Mouse (Mus musculus) skeletal muscle tissue, adult 2 months (tissue): Measurements from ENCODE around the gene March6.

ENCODE experiments used
- DNase-seq: peaks from one replicate; pipeline ENCODE4 v3.0.0-alpha.2; 2012; ENCODE audit warnings: low read depth, low spot score

The March6 gene

DNA sequence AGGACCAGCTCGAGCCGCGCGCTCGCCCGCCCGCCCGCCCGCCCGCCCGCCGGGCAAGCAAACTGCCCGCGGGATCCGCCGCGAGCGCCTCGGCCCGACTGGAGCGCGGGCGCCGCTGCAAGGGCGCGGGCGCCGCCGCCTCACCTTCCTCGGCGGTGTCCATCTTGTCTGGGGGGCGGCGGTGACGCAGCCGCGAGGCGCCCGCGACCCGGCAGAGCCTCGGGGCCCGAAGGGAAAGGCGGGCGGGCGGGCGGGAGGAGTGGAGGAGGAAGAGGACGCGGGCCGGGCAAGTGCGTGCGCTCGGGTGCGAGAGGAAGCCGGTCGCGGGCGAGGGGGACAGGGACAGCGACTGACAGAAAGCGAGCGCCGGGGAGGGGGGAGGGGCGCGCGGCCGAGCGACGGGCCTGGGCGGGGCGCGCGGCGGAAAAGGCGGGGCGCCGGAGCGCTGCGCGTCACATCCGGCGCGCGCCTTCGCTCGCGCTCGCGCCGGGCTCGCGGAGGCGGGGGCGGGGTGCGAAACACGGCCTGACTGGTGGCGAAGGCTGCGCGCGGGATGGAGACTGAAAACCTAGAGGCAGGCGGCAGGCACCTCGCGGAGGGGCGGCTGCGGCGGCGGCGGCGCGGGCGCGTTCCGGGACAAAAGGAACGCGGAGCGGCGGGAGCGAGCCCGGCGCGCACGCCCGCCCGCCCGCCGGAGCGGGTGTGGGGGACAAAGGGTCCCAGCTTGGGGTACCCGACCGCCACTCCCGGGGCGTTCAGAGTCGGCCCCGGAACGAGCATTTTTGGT lies at the start of gene March6:
Gene March6, minus strand, starts transcription at position 395 of the 787 bp plus-strand sequence.
- peak; percentile 70 for DNase-seq

DNA sequence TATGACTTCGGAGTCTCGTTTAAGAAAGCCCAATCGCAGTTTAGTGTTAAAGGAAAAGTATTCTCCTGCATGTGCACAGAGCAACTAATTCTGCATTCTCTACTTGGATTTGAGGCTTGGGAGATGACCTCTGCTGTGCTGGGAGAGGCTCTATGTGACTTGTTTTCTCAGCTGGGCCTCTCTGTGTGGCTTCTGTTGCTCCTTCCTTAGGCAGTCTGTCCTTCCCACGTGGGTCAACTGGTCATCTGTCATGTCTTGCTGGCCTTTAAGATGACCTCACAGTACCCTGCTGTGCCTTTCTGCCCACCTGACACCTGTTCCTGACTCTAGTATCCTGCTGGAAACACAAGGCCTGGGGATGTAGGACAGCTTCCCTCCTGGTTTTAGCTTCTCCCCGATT lies 45.2 kb upstream of the March6 start:
- DNase-seq: no peak

DNA sequence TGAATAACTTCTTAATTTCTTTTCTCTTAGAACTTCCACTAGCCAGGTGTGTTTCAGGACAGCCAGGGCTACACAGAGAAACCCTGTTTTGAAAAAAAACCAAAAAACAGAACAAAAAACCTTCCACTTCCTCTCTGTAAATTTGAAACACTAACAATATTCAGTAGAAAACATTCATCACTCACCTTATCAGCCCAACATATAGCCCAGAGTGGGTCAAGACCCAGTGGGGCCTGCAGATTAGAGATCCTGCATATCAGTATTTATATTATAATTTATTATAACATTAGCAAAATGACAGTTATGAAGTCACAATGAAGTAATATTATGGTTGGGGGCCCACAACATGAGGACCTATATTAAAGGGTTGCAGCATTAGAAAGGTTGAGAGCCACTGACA lies 42.8 kb upstream of the March6 start:
- DNase-seq: no peak

DNA sequence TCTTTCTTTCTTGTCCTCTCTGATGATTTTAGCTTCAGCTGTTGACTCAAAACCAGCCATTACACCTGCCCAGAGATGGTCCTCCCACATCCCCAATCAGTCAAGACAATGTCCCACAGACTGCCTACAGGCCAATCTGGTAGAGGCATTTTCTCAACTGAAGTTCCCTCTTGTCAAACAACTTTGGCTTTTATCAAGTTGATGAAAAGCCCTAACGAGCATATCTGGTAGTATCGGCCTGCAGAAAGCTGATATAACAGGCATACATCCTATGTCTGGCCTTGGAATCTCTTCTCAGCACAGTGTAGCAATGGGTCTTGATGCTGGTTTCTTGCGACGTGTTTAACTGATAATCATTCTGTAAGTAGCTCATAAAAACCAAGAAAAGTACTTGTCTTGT lies 42.4 kb upstream of the March6 start:
- DNase-seq: no peak

DNA sequence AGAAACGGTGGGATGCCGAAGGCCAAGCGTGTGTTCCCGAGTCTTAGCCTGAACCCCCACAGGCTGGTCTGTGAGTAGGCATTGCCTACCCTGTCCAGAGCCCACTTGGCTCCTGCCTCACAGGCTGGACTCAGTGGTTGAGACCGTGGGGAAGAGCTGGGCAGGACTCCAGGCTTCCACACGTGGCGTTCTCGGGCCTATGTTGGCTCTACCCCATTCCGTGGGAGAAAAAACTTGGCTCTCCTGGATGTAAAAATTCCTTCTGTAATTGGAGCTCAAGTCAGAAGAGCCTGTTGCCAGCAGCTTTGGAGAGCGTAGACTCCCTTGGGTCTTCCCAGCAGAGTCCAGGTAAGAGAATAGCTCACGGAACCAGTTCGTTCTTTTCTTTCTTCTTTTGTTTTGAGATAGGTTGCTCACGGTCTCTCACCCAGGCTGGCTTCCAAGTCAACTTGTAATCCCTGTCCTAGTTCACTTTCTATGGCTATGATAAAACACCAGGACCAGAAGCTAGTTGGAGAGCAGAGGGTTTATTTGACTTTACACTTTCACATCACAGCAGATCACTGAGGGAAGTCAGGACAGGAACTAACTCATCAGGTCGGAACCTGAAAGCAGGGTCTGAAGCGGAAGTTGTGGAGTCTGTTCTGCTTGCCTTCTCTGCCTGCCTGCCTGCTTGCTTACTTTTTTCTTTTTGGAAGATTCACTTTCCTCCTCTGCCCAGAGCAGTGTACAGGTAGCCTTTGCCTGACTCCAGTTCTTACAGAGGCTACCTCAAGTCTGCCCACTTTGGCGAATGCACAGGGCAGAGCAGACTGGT lies 41.3 kb upstream of the March6 start:
- DNase-seq: peak; percentile 58

DNA sequence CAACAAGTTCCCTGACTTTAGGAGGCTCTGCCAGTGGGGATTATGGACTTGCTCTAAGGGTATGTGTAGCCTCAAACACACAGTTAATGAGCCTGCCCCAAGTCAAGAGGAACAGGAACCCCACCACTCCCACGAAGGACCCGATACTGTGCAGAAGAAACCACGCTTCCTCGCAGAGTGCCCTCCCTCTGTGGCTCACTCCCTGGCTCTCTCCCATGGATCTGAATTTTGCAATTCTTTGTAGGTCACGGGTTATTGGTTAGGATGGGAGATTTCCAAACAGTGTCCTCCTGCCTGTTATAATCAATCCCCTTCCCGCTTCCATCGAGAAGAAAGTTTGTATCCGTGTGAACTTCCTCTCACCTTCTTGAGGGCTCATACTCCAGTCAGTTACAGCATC lies 40.1 kb upstream of the March6 start:
- DNase-seq: no peak

DNA sequence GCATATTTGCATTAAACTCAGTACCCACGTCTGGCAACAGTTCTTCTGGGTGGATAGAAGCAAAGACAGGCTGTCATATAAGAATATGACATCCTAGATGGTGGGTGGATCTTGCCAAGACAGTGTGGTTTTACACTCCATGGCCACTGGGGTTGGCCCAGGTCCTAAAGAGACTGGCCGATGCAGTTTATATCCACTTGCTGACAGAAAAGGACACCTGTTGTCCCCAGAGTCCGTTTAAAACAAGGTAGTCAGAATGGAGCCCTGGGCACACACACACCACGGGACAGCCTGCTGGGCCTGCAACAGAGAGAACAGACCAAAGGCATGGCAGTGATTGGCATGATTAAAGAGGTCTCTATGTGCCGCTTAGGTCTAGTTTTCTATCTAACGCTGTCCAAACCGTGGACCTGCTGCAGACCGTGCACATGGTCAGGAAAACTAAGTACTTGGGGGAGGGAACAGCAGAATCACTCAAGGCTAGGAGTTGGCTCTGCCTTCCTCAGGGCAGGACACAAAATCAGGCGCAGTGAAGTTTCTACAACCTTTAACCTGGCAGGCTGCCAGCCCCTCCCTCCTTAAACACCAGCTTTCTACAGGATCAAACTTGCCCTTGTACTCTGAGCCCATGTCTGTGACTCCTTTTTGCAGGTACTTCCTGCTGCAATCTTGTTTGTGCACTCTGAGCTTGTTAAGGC lies 38.6 kb upstream of the March6 start:
- DNase-seq: peak; percentile 91

DNA sequence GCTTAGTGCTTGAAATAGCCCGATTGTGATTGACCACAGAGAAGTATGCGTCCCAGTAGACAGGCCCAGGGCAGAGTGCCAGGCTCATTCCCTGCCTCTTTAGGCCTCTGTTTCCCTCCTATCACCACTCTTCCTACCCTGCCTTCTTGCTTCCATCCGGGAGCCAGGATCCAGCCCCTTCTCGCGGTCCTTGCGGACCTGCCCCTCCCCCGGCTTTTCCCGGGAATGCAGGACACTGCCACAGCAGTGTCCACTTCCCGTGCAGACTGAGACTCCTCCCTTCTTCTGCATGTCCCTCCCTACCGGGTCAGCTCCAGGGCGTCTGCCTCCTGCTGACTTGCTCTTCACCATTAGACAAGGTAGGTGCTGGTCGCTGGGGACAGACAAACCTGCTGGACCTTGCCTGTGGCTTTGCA lies 37.7 kb upstream of the March6 start:
- peak; percentile 83 for DNase-seq

DNA sequence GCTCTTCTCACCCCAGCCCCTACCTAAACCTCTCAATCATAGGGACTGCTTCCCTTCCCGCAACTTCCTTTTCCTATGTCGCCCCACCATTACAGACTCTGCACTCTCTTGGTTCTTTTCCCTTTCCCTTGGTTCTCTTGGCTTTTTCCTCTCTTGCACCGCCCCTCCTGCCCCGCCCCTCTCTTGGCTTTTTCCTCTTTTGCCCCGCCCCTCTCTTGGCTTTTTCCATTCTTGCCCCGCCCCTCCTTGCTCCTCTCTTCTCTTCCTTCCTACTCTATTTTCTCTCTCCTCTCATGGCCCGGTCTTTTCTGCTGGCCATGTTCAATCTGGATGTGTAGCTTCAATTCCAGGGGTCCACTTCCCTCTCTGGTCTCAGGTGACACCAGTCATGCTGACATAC lies 36.6 kb upstream of the March6 start:
- DNase-seq: no peak

DNA sequence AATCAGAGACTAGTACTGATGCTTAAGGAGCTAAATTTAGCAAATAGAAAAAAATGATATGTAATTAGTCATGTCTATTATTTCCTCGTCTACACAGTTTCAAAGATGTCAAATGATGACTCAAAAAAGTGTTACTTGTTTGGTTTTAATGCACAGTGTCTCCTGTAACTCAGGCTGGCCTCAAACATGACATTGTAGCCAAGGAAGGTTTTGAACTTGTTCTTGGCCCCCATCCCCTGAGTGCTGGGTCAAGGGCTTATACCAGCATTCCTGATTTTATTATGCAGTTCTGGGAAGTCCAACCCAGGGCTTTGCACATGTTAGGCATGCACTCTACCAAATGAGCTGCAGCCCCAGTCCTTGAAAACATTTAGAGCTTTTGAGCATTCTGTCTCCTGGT lies 34.9 kb upstream of the March6 start:
- no peak for DNase-seq

DNA sequence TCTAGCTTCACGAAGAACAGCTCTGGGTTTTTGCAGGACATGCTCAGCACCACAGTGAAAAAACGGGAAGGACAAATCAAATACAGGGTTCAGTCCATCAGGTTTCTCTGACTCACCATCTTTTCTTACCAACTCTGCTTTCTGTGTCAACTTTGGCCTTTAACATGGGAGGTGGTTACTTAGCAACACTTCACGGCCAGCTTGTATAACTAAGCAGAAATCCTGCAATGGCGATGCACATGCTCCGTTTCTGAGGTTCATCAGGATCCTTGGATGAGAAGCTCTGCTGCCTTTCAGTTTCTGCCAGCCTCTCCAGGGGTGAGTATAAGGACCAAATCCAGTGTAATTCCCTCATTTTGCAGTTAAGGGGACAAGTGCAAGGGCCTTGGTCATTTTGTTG lies 34.3 kb upstream of the March6 start, which contains the start of gene Cmbl:
Gene Cmbl, plus strand, starts transcription at position 206 of the 400 bp plus-strand sequence.
- DNase-seq: no peak

DNA sequence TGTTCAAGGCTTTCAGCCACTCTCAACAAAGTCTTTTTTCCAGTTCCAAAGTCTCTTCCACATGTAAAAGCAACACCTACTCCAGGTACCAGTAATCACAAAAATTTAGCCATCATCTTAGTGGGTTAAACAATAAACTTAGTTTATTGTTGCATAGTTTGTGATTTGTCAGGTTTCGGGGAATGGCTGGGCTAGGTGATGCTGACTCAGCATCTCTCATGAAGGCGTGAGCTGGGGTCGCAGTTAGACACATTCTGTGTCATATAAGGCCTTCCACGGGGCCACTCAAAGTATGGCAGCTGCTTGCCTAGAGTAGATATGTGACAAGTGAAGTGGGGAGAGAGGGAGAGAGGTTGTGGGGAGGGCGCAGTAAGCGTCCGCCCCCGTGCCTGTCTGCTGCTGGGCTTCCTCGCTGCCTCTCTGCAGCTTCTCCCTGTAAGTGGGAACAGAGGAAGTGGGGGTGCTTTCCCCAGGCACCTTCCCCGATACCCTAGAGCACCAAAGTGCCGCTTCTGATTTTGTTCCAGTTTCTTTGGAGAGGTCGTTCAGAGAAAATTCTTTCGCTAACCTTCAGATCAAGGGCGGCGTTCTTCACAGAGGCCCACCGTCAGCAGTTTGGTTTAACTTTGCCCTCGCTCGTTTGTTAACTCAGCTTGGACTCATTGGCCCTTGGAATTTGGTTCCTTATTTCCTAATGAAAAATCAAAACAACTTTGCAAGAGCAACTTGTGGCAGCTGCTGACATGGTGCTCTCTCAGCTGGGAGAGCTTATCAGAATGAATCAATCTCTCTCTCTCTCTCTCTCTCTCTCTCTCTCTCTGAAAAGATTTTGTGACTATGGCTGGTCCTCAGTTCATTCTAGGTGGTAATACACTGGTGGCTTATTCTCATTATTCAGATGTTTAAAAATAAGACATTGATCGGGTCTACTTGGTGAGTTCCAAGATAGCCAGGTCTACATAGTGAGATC lies 33.0 kb upstream of the March6 start:
- DNase-seq: no peak

DNA sequence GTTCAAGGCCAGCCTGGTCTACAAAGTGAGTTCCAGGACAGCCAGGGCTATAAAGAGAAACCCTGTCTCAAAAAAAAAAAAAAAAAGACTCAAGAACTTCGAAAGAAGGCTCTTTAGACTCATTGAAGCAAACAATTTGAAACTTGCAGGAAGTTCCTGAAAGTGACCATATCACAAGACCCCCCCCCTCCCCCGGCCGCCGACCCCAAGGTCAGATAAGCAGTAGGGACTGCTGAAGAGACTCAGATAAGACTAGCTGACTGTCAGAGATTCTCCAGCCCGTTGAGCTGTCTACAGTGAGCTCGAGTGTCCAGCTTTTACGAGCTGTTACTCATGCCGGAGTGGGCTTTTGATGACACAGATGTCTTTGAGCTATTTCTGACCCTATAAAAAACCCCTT lies 32.0 kb upstream of the March6 start:
- DNase-seq: no peak

DNA sequence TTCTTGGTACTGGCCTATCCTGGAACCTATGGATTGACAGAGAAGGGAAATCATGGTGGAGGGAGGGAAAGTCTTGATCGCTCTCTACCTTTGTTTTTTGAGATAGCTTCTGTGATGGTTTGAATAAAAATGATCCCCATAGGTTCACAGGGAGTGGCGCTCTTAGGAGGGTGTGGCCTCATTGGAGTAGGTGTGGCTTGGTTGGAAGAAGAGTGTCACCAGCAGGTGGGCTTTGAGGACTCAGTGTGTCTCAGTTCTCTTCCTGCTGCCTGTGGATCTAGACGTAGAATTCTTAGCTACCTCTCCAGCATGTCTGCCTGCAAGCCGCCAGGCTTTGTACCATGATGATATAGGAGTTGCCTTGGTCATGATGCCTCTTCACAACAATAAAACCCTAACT lies 31.1 kb upstream of the March6 start:
- no peak for DNase-seq

DNA sequence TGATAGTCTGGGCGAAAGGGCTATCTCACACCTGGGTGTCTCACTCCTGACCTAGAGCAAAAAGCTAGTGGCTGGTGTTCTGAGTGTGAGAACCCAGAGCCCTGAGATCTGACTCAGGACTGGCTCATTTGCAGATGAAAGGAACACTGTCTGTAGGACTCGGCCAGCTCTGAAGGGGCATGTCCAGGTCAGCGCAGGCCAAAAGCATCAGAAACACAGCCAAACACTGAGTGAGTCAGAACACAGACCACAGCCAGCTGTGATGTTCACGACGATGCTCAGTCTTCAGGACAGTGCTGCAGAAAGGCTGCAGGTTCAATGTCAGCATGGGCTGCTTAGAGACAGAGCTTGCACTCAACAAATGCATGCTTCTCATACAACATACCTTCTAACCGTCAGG lies 30.5 kb upstream of the March6 start:
- DNase-seq: no peak

DNA sequence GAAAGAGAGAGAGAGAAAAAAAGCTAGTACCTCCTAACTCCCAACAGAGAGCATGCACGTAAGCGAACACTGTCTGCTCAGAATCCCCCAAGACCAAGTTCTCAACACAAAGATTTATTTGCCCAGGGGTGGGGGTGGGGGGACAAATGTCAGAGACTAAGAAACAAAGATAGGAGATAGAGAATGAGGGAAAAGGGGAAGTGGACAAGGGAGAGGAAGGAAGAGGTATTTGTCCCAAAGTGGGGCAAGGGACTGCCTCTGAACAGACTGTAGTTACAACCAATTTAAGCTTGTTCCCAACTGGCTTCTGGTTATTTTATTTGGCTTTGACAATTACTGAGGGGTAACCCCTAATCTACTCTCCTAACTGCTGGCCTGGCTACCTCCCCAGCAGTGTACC lies 24.0 kb upstream of the March6 start:
- no peak for DNase-seq

DNA sequence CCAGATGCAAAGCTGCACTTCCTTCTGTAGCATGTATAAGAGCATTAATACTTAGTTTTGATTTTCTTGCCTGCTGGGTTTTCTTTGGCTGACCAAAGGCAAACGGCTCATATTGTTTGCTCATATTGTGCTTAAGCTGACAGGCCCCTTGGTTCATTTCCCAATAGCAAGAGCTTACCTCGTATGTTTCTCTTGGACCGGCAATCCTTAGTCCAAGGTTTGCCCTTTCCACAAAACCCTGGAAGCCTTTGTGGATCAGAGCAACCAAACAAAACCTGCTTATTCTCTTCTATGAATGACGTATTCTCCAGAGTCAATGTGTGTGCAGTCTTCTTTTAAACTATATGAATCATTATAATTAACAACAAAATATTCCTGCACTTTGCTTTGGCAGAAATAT lies 19.5 kb upstream of the March6 start:
- no peak for DNase-seq

DNA sequence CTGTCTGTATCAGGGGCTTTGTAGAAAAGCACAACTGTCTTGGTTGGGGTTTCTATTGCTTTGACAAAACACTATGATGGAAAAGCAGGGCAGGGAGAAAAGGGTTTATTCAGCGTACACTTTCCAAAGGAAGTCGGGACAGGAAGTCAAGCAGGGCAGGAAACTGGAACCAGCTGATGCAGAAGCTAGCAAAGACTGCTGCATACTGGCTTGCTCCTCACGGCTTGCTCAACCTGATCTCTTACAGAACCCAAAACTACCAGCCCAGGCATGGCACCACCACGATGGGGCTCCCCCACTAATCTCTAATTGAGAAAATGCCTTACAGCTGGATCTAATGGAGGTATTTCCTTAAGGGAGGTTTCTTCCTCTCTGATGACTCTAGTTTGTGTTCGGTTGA lies 16.6 kb upstream of the March6 start:
- DNase-seq: no peak

DNA sequence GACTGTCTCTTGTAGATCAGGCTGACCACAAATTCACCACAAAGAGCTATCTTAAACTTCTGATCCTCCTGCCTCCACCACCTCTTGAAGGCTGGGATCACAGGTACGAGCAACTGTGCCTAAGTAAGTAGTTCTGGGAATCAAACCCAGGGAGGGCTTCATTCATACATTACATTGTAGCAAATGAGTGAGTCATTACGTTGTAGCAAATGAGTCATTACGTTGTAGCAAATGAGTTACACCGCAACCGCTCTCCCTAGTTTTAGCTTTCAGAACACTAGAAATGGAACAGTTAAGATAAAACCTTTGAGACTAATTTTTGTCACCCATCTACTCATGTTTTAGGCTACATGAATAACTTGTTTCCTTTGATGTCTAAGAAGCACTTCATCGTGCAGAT lies 15.4 kb upstream of the March6 start:
- no peak for DNase-seq

DNA sequence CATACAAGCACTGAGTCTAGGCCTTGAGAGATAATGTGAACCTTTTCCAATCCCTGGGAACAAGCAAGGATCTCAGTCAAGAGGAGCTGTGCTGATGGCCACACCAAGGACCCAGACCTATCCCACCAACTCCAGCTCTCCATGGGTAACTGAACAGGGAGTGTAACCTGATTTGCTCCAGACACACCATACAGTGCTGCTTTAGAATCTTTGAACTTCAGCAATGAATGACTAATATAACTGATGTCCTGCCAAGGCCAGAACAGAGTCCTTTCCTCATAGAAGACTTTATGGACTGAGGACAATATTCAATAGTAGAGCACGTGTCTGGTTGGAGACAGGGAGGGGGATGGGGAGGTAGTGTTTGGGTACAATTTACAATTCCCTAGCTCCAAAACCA lies 14.2 kb upstream of the March6 start:
- DNase-seq: no peak

DNA sequence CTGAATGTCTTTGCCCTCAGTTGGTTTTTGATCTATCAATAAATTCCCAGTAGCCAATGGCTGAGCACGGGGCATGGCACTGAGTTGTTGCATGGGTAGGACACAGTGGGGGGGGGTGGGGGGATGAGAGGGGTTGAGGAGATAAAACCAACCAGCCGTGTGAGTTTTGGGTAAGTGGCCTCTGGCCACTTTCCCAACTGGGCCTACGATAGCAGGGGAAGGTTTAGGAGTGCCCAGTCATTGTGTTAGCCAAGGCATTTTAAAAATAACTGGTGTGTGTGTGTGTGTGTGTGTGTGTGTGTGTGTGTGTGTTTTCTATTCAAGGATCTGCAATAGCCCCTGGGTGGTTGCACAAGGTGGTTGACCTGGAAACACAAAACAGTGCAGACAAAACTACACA lies 12.4 kb upstream of the March6 start:
- DNase-seq: no peak
